Mouse (Mus musculus) kidney, embryonic 15.5 days (tissue): ENCODE results near the gene 2310061I04Rik. TPM values are rescaled to one million over a fixed set of nuclear protein-coding genes. Genes with fewer than 3 reads are reported as not detected.

ENCODE experiments used
- ATAC-seq: fragments of 200-750 bp; cut with Nextera tagmentation; replicated peaks from 2 replicates; pipeline ENCODE4 v1.8.0; 2017; ENCODE audit warnings: moderate TSS enrichment; ENCODE audit not compliant: low FRiP score
- H3K27ac ChIP-seq: fragments of 300-500 bp; sonication (generic); 2 replicates; pipeline ENCODE4 v1.5.1; 2015; ENCODE audit warnings: mild to moderate bottlenecking, inconsistent platforms
- H3K27me3 ChIP-seq: fragments of 300-500 bp; sonication (generic); 2 replicates; pipeline ENCODE4 v1.6.1; 2015; ENCODE audit warnings: inconsistent platforms
- H3K36me3 ChIP-seq: fragments of 300-500 bp; sonication (generic); 2 replicates; pipeline ENCODE4 v1.6.1; 2015; ENCODE audit warnings: inconsistent platforms
- H3K4me1 ChIP-seq: fragments of 300-500 bp; sonication (generic); 2 replicates; pipeline ENCODE4 v1.6.1; 2015; ENCODE audit warnings: inconsistent platforms
- H3K4me2 ChIP-seq: fragments of 300-500 bp; sonication (generic); 2 replicates; pipeline ENCODE4 v1.6.1; 2015; ENCODE audit warnings: moderate library complexity, mild to moderate bottlenecking, inconsistent platforms
- H3K4me3 ChIP-seq: fragments of 300-500 bp; sonication (generic); replicated peaks from 2 replicates; pipeline ENCODE4 v1.5.1; 2015; ENCODE audit warnings: mild to moderate bottlenecking, inconsistent platforms
- H3K9ac ChIP-seq: fragments of 300-500 bp; sonication (generic); 2 replicates; pipeline ENCODE4 v1.6.1; 2015; ENCODE audit warnings: mild to moderate bottlenecking, inconsistent platforms
- H3K9me3 ChIP-seq: fragments of 300-500 bp; sonication (generic); replicated peaks from 2 replicates; pipeline ENCODE4 v1.6.1; 2016; ENCODE audit warnings: inconsistent platforms
- WGBS: fragments of 180-500 bp; shearing (Covaris S2); methylation state at CpG from one replicate; pipeline ENCODE4 v1.1.7; 2015; ENCODE audit warnings: mixed read lengths; 5-methylcytosine and 5-hydroxymethylcytosine counted together
- polyA plus RNA-seq: library from polyadenylated mRNA; unstranded; fragments of >200 nt; fragmentation: Nextera tagmentation; extraction: Ambion mirVana; gene quantifications from 2 replicates; pipeline ENCODE4 v1.2.1, GENCODE M21; 2015

The 2310061I04Rik gene
- polyA plus RNA-seq, 1 experiment from 2014 or later = 34.7 TPM

DNA sequence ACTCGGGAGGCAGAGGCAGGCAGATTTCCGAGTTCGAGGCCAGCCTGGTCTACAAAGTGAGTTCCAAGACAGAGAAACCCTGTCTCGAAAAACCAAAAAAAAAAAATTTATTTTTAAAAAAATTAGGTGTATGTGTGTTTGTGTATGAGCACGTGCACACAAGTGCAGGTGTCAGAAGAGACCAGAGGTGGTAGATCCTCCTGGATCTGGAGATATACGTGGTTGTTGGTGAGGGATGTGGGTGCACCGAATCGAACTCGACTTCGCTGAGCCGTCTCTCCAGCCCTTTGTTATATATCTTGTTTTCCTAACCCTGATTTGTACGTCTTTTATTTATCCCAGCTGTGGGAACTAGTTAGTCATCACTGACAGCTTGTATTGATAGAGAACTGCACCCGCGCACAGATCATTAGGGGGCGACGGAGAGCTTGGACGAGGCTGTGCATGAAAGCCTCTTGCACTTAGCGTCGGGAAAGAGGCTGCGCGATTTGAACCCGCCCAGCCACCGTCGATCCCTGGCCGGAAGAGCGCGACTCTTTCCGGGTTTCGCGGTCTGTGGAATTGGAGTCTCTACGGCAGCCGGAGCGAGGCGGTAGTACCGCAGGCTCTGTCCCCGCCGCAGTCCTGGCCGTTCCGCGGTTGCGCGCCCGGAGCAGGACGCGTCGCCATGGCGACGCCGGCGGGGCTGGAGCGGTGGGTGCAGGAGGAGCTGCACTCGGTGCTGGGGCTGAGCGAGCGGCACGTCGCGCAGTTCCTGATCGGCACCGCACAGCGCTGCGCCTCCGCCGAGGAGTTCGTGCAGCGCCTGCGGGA is 17.8 kb downstream of the 2310061I04Rik start, which contains the start of gene Dhx16:
TSS of gene Dhx16 (plus strand) at position 575 of the 813 bp plus-strand sequence.
- WGBS = 5% methylated on average over 65 of the region's 66 CpGs
- Histone ChIP-seq H3K4me1 (peaks cover 16% of the 10 kb centered on the region), H3K9me3 (no peaks in the 10 kb centered on the region), H3K36me3 (peaks cover 55% of the 10 kb centered on the region), H3K9ac (peak within 1 kb of the TSS; percentile 77), H3K4me2 (peak within 1 kb of the TSS; percentile 69), H3K4me3 (peak within 1 kb of the TSS; percentile 75), H3K27ac (peak within 1 kb of the TSS; percentile 41; the same call in 1 of the 2 replicates), H3K27me3 (no peaks in the 10 kb centered on the region)
- peak; percentile 90 for ATAC-seq

DNA sequence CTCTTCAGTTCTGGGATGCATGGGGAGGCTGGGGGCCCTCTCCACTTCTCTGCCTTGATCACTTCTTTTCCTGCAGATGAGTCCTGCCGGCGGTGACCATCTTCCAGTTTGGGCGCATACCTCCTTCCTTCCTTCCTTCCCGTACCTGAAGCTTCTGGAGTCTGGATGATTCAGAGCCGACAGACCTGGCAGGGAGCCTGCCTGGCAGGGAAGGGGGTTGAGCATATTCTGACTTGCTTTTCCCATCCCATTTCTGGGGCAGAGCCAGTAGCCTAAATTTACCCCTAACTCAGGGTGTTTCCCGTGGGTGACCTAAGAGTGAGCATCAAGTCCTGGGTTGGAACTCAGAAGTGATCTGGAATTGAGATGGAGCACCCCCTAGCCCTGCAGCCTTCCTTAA is 22.5 kb downstream of the 2310061I04Rik start:
- no peak overlapping the region for H3K4me3 ChIP-seq
- WGBS = 79% methylated on average over 6 of the region's 6 CpGs
- no peak overlapping the region for H3K4me2 ChIP-seq
- H3K9me3 ChIP-seq = no peaks in the 10 kb centered on the region
- no peak overlapping the region for H3K27ac ChIP-seq
- ATAC-seq = no peak
- peaks cover 29% of the 10 kb centered on the region for H3K4me1 ChIP-seq
- H3K27me3 ChIP-seq = no peaks in the 10 kb centered on the region
- H3K9ac ChIP-seq = no peak overlapping the region
- H3K36me3 ChIP-seq = peaks cover 37% of the 10 kb centered on the region

DNA sequence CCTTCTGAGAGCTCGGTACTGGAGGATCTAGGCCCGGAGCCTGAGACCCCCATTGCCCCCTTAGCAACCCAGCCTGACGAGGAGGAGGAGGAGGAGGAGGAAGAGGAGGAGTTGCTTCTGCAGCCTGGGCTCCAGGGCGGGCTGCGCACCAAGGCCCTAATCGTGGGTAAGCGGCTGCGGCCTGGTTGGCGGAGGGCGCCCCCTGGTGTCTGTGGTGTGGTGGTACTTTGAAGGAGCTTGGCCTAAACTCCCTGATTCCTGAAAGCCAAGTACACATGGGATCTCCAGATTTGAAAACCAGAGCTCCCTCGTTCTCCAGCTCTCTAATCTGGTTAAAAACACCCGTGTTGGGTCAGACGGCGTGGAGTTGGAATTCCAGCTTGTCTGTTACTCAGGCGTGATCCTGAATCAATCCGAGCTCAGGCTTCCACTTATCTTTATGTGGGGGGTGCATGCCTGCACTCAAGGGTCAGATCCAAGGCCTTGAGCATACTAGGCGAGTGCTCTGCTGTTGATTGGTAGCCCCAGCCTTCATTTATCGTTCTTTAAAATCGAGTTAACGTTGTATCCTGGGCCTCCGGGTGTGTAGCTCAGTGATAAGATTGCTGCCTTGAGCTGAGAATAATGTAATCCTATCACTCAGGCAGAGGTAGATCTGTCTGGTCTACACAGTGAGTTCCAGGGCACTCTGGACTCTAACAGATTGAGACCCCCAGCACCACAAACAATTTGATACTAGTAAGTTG is 23.3 kb downstream of the 2310061I04Rik start:
- ATAC-seq = no peak
- Histone ChIP-seq H3K36me3 (peaks cover 37% of the 10 kb centered on the region), H3K27ac (no peak overlapping the region), H3K4me3 (no peak overlapping the region), H3K4me2 (peak overlapping the region; percentile 39), H3K4me1 (peaks cover 33% of the 10 kb centered on the region), H3K9ac (0 out of 2 replicates have a peak overlapping the region, but pooled peaks have one; percentile 7), H3K27me3 (no peaks in the 10 kb centered on the region), H3K9me3 (no peaks in the 10 kb centered on the region)
- 31% methylated on average over 21 of the region's 21 CpGs for WGBS

DNA sequence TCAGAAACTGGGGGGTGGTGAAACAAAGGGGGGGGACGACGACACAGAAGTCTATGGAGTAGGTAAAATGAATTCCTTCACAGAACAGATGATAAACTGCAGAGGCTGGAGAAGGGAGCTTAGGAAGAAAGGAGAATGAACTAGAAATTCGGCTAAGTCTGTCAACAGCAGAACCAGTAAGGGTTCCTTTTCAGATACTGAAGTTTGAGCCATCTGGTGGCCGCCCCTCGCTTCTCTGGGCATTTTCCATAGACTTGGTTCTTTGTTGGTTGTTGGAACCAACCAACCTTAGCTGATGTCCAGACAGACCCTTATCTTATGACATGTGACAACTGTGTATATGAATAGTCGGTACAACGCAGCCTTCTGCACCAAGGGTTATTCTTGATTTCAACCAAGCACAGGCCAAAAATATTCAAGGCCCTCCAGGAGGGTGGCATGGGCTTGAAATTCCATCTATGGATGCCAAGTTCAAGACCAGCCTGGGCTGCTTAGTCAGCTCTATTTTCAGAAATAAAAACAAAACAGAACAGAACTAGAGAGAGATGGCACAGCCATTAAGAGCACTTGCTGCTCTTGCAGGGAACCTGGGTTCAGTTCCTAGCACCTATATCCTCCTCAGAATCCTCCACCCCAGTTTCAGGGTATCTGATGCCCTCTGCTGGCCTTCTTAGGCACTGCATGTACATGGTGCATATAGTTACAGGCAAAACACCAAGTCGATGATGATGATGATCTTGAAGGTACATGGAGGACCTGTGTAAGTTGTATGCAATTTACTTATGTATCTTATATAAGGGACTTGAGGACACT is 26.1 kb downstream of the 2310061I04Rik start:
- Histone ChIP-seq H3K27me3 (no peaks in the 10 kb centered on the region), H3K4me2 (peak overlapping the region; percentile 85), H3K27ac (peak overlapping the region; percentile 99), H3K9ac (no peak overlapping the region), H3K9me3 (no peaks in the 10 kb centered on the region), H3K36me3 (peaks cover 28% of the 10 kb centered on the region), H3K4me3 (peak overlapping the region; percentile 65), H3K4me1 (peaks cover 60% of the 10 kb centered on the region)
- no peak for ATAC-seq
- WGBS = 83% methylated on average over 8 of the region's 8 CpGs

DNA sequence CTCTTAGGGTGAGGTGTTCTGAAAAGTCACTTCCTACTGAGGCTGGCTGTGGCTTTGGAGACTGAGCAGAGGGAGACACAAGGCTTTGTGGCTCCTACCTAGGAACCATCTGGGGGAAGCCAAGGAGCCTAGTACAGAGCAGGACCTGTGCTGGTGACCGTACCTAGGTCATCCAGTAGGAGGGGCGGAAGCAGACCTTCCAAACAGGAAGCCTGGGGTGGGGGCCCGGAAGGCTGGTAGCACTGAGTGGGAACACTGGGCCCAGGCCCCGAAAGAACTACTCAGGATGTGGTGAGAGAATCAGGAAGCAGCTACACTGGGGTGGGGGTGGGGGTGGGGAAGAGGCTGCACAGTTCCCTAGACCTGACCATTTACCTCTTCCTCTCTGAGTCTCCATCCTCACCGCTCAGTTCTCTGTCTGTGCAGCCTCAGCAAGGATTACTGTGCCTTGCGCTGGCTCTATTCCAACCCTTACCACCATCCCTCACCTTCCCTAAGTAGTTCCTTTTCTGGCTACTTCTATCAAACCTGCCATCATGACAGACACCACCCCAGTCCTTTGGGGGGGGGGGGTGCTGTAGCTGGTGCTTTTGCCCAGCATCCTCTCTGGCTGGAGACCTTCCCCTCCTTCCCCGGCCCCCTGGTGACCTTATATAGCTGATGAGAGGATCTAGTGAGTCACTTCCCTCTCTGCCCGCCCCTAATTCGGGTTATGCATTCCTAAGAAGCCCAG is 26.9 kb downstream of the 2310061I04Rik start:
- H3K4me1 ChIP-seq = peaks cover 62% of the 10 kb centered on the region
- WGBS = 48% methylated on average over 9 of the region's 9 CpGs
- no peaks in the 10 kb centered on the region for H3K9me3 ChIP-seq
- H3K36me3 ChIP-seq = peaks cover 22% of the 10 kb centered on the region
- H3K9ac ChIP-seq = 0 out of 2 replicates have a peak overlapping the region, but pooled peaks have one; percentile 72
- peak; percentile 7; the same call in 1 of the 2 replicates for ATAC-seq
- H3K27me3 ChIP-seq = no peaks in the 10 kb centered on the region
- peak overlapping the region; percentile 99 for H3K27ac ChIP-seq
- peak overlapping the region; percentile 85 for H3K4me2 ChIP-seq
- peak overlapping the region; percentile 65 for H3K4me3 ChIP-seq

DNA sequence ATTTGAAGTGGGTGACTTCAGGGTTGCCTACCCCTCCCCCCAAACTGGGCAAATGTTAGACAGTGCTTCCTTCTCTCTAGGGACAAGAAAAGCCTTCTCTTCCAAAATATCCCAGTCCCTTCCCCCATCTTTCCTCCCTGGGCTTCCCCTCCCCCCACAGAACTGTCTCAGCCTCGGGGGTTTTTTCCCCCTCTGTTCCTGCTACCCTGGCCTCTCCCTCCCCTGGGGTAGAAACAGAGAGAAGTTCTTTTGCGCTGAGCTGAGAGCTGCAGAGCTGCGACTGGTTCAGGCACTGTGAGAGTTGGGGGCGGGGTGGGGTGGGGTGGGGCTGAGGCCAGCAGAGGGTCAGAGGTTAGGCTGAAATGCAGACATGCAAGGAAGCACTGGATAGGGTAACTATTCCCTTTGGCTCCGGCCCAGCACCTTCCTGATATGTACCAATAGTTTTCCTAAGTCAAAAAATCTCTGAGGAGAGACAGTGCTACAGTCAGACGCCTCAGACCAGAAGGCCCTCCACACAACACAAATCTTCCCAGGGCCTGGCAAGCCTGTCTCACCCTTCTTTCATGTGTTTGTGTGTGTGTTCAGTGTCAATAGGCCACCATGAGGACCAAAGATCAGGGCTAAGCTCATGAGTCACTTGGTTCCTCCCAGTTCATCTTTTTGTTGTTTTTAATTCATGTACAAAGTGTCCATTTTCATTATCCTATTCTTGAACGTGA is 27.7 kb downstream of the 2310061I04Rik start:
- H3K4me3 ChIP-seq = peak overlapping the region; percentile 65
- peaks cover 14% of the 10 kb centered on the region for H3K36me3 ChIP-seq
- no peaks in the 10 kb centered on the region for H3K27me3 ChIP-seq
- peak overlapping the region; percentile 72 for H3K9ac ChIP-seq
- H3K27ac ChIP-seq = peak overlapping the region; percentile 99
- peaks cover 70% of the 10 kb centered on the region for H3K4me1 ChIP-seq
- no peak for ATAC-seq
- 2% methylated on average over 7 of the region's 7 CpGs for WGBS
- H3K9me3 ChIP-seq = no peaks in the 10 kb centered on the region
- peak overlapping the region; percentile 85 for H3K4me2 ChIP-seq

DNA sequence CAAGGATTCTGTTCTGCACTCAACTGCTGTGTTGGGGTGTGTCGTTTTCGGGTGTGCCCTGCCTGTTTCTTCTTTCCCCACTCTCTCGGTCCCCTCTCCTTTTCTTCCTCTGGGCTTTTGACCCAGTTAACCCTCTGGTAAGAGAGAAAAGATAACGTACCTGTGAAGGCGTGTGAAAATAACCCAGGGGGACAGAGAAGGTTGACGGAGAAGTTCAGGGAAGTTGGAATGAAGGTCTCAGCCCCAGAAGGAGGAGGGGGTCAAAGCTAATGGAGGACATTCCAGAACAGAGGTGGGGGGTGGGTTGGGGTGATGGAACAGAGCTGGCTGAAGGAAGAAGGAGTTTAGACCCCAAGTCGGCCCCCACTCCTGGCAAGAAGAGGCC is 28.3 kb downstream of the 2310061I04Rik start:
- no peaks in the 10 kb centered on the region for H3K9me3 ChIP-seq
- no peak for ATAC-seq
- WGBS = 3% methylated on average over 7 of the region's 7 CpGs
- H3K27me3 ChIP-seq = no peaks in the 10 kb centered on the region
- H3K4me2 ChIP-seq = peak overlapping the region; percentile 85
- H3K4me3 ChIP-seq = peak overlapping the region; percentile 65
- H3K4me1 ChIP-seq = peaks cover 75% of the 10 kb centered on the region
- H3K9ac ChIP-seq = peak overlapping the region; percentile 72
- peak overlapping the region; percentile 99 for H3K27ac ChIP-seq
- peaks cover 10% of the 10 kb centered on the region for H3K36me3 ChIP-seq

DNA sequence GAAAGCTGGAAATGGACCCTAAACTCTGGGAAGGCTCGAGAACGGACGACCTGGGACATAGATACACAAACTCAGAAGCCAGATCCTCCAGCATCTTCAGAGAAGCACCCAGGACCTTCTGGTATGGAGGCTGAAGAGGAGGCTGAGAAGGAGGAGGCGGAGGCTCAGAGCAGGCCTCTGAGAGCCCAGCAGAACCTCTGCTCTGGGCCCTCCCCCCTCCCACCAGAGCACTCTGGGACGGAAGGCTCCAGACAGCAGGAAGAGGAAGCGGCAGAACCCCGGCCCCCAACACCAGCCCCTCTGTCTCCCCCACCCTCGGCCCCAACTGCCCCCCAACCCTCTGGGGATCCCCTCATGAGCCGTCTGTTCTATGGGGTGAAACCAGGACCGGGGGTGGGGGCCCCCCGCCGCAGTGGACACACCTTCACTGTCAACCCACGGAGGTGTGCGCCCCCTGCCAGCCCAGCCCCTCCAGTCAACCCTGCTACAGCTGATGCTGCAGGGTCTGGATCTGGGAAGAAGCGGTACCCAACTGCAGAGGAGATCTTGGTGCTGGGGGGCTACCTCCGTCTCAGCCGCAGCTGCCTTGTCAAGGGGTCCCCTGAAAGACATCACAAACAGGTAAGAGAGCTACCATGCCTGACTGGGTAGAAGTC is 28.9 kb downstream of the 2310061I04Rik start:
- no peak for ATAC-seq
- 31% methylated on average over 17 of the region's 17 CpGs for WGBS
- peak overlapping the region; percentile 72 for H3K9ac ChIP-seq
- peaks cover 71% of the 10 kb centered on the region for H3K4me1 ChIP-seq
- no peaks in the 10 kb centered on the region for H3K27me3 ChIP-seq
- H3K4me3 ChIP-seq = peak overlapping the region; percentile 65
- peak overlapping the region; percentile 99 for H3K27ac ChIP-seq
- H3K9me3 ChIP-seq = no peaks in the 10 kb centered on the region
- H3K36me3 ChIP-seq = peaks cover 10% of the 10 kb centered on the region
- H3K4me2 ChIP-seq = peak overlapping the region; percentile 85

DNA sequence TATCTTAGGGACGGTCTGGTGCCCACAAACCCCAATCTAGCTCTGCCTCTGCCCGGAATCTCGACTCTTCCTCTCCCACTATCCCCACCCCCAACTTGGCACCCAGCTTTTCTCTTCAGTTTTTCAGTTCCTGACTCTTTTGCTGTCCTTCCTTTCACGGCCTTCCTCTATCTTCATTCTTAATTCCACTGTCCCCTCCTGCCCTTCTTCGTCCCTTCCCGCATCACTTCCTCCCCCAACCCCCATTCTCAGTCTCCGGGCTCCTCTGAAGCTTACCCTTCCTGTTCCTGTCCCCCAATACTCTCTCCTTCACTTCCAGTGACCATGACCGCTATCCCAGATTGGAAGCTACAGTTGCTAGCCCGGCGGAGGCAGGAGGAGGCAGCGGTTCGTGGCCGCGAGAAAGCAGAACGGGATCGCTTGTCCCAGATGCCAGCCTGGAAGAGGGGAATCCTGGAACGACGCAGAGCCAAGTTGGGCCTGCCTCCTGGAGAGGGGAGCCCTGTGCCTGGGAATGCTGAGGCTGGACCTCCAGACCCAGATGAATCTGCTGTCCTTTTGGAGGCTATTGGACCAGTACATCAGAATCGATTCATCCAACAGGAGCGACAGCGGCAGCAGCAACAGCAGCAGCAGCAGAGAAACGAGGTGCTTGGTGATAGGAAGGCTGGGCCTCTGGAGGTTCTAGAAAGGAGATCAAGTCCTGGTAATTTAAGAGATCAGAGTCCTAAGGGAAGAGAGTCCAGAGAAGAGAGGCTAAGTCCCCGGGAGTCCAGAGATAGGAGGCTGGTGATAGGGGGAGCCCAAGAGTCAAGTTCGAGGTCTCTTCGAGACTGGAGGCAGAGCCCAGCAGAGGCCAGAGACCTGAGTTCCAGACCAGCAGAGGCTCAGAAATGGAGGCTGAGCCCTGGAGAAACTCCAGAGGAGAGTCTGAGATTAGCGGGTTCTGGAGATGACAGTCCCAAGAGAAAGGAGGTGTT is 30.0 kb downstream of the 2310061I04Rik start:
- Histone ChIP-seq H3K36me3 (peaks cover 10% of the 10 kb centered on the region), H3K4me1 (peaks cover 67% of the 10 kb centered on the region), H3K4me3 (peak overlapping the region; percentile 65), H3K9me3 (no peaks in the 10 kb centered on the region), H3K27ac (peak overlapping the region; percentile 99), H3K9ac (peak overlapping the region; percentile 72), H3K27me3 (no peaks in the 10 kb centered on the region), H3K4me2 (peak overlapping the region; percentile 85)
- ATAC-seq = no peak
- 8% methylated on average over 26 of the region's 26 CpGs for WGBS
